Mouse (Mus musculus): ENCODE results near the gene Cisd1. TPM values are rescaled to one million over a fixed set of nuclear protein-coding genes. Genes with fewer than 3 reads are reported as not detected.

Gene Cisd1
- polyA plus RNA-seq, 1 experiment from 2014 or later: 261 TPM

GRCm38 (mm10) chr10:71341290-71341689 is 3.5 kb downstream of the Cisd1 start:
- TF ChIP-seq EP300 (IDR thresholded peaks at IDR 0.05; ENCODE audit: low read depth) (no peak), CTCF (IDR thresholded peaks at IDR 0.05; ENCODE audit: low read depth) (no peak)
- peak overlapping the region; percentile 97 for H3K27ac ChIP-seq (ENCODE audit: low read depth)
- 90% methylated on average over 9 of the region's 9 CpGs for WGBS (ENCODE audit: insufficient replicate concordance)

GRCm38 (mm10) chr10:71340195-71340594 is 4.6 kb downstream of the Cisd1 start:
- peaks cover 8% of the 10 kb centered on the region for H3K36me3 ChIP-seq (replicated peaks; ENCODE audit: insufficient read depth, low read length)
- H3K4me1 ChIP-seq (ENCODE audit: insufficient read depth): peaks cover 21% of the 10 kb centered on the region
- H3K27me3 ChIP-seq (ENCODE audit: insufficient read depth, low read length): no peaks in the 10 kb centered on the region
- no peak overlapping the region for H3K9ac ChIP-seq (replicated peaks)
- 63% methylated on average over 2 of the region's 2 CpGs for WGBS (ENCODE audit: insufficient replicate concordance)
- no peak overlapping the region for H3K4me2 ChIP-seq (ENCODE audit: low read depth, low read length)
- DNase-seq: no peak
- H3K27ac ChIP-seq (ENCODE audit: low read depth): peak overlapping the region; percentile 97
- TF ChIP-seq EP300 (IDR thresholded peaks at IDR 0.05; ENCODE audit: low read depth) (0 out of 2 replicates have a peak, but pooled peaks have one; percentile 34), CTCF (IDR thresholded peaks at IDR 0.05; ENCODE audit: low read depth) (no peak)
- no peaks in the 10 kb centered on the region for H3K9me3 ChIP-seq (ENCODE audit: low read length)
- no peak overlapping the region for H3K4me3 ChIP-seq (ENCODE audit: low read depth, low read length)
- ATAC-seq: peak; percentile 24; the same call in 1 of the 2 replicates

More at GRCm38 (mm10) chr10:71341290-71341689, 3.5 kb downstream of the Cisd1 start:
- H3K27me3 ChIP-seq (ENCODE audit: insufficient read depth, low read length): no peaks in the 10 kb centered on the region
- no peak overlapping the region for H3K9ac ChIP-seq (replicated peaks)
- ATAC-seq (no peak), DNase-seq (no peak)
- H3K4me1 ChIP-seq (ENCODE audit: insufficient read depth): peaks cover 28% of the 10 kb centered on the region
- 0 out of 2 replicates have a peak, but pooled peaks cover 2% of the 10 kb centered on the region for H3K36me3 ChIP-seq (replicated peaks; ENCODE audit: insufficient read depth, low read length)
- no peaks in the 10 kb centered on the region for H3K9me3 ChIP-seq (ENCODE audit: low read length)
- peak overlapping the region; percentile 92 for H3K4me2 ChIP-seq (ENCODE audit: low read depth, low read length)
- H3K4me3 ChIP-seq (ENCODE audit: low read depth, low read length): no peak overlapping the region

- Histone ChIP-seq H3K27ac (ENCODE audit: low read depth) (peak overlapping the region; percentile 97), H3K36me3 (replicated peaks; ENCODE audit: insufficient read depth, low read length) (peaks cover 11% of the 10 kb centered on the region), H3K4me2 (ENCODE audit: low read depth, low read length) (peak overlapping the region; percentile 37; the same call in 1 of the 2 replicates), H3K9me3 (ENCODE audit: low read length) (no peaks in the 10 kb centered on the region), H3K27me3 (ENCODE audit: insufficient read depth, low read length) (no peaks in the 10 kb centered on the region), H3K9ac (replicated peaks) (peak overlapping the region; percentile 10; the same call in 1 of the 2 replicates), H3K4me3 (ENCODE audit: low read depth, low read length) (no peak overlapping the region), H3K4me1 (ENCODE audit: insufficient read depth) (peaks cover 18% of the 10 kb centered on the region)
- DNase-seq (no peak), ATAC-seq (no peak)
- TF ChIP-seq EP300 (IDR thresholded peaks at IDR 0.05; ENCODE audit: low read depth): no peak
- TF ChIP-seq CTCF (IDR thresholded peaks at IDR 0.05; ENCODE audit: low read depth): no peak
- 28% methylated on average over 4 of the region's 4 CpGs for WGBS (ENCODE audit: insufficient replicate concordance)
Observed at GRCm38 (mm10) chr10:71339463-71339862, 5.3 kb downstream of the Cisd1 start.

GRCm38 (mm10) chr10:71338156-71338905 is 6.4 kb downstream of the Cisd1 start:
- Histone ChIP-seq H3K9ac (replicated peaks) (peak overlapping the region; percentile 10; the same call in 1 of the 2 replicates), H3K27ac (ENCODE audit: low read depth) (peak overlapping the region; percentile 97), H3K4me3 (ENCODE audit: low read depth, low read length) (no peak overlapping the region), H3K27me3 (ENCODE audit: insufficient read depth, low read length) (no peaks in the 10 kb centered on the region), H3K9me3 (ENCODE audit: low read length) (no peaks in the 10 kb centered on the region), H3K4me1 (ENCODE audit: insufficient read depth) (peaks cover 18% of the 10 kb centered on the region), H3K36me3 (replicated peaks; ENCODE audit: insufficient read depth, low read length) (peaks cover 19% of the 10 kb centered on the region), H3K4me2 (ENCODE audit: low read depth, low read length) (peak overlapping the region; percentile 37)
- DNase-seq: peak; percentile 65
- no peak for TF ChIP-seq CTCF (IDR thresholded peaks at IDR 0.05; ENCODE audit: low read depth)
- TF ChIP-seq EP300 (IDR thresholded peaks at IDR 0.05; ENCODE audit: low read depth): peak; percentile 47
- peak; percentile 82 for ATAC-seq
- WGBS (ENCODE audit: insufficient replicate concordance): 55% methylated on average over 8 of the region's 8 CpGs

GRCm38 (mm10) chr10:71337733-71338132 is 7.0 kb downstream of the Cisd1 start:
- H3K9me3 ChIP-seq (ENCODE audit: low read length): no peaks in the 10 kb centered on the region
- no peaks in the 10 kb centered on the region for H3K27me3 ChIP-seq (ENCODE audit: insufficient read depth, low read length)
- DNase-seq (no peak), ATAC-seq (peak; percentile 43)
- TF ChIP-seq CTCF (IDR thresholded peaks at IDR 0.05; ENCODE audit: low read depth): no peak
- TF ChIP-seq EP300 (IDR thresholded peaks at IDR 0.05; ENCODE audit: low read depth): no peak; the same call in 1 of the 2 replicates
- no peak overlapping the region for H3K4me3 ChIP-seq (ENCODE audit: low read depth, low read length)
- H3K9ac ChIP-seq (replicated peaks): no peak overlapping the region
- peak overlapping the region; percentile 36 for H3K4me2 ChIP-seq (ENCODE audit: low read depth, low read length)
- WGBS (ENCODE audit: insufficient replicate concordance): 64% methylated on average over 2 of the region's 2 CpGs
- peak overlapping the region; percentile 97 for H3K27ac ChIP-seq (ENCODE audit: low read depth)
- H3K4me1 ChIP-seq (ENCODE audit: insufficient read depth): peaks cover 16% of the 10 kb centered on the region
- H3K36me3 ChIP-seq (replicated peaks; ENCODE audit: insufficient read depth, low read length): peaks cover 21% of the 10 kb centered on the region

- WGBS (ENCODE audit: insufficient replicate concordance): 91% methylated on average over 9 of the region's 9 CpGs
Observed at GRCm38 (mm10) chr10:71332859-71333258, 11.9 kb downstream of the Cisd1 start.

More at GRCm38 (mm10) chr10:71332859-71333258, 11.9 kb downstream of the Cisd1 start:
- H3K9ac ChIP-seq (replicated peaks): no peak overlapping the region
- TF ChIP-seq EP300 (IDR thresholded peaks at IDR 0.05; ENCODE audit: low read depth): no peak
- no peak for TF ChIP-seq CTCF (IDR thresholded peaks at IDR 0.05; ENCODE audit: low read depth)
- no peak overlapping the region for H3K4me3 ChIP-seq (ENCODE audit: low read depth, low read length)
- H3K36me3 ChIP-seq (replicated peaks; ENCODE audit: insufficient read depth, low read length): peaks cover 46% of the 10 kb centered on the region
- ATAC-seq (no peak), DNase-seq (no peak)
- no peaks in the 10 kb centered on the region for H3K9me3 ChIP-seq (ENCODE audit: low read length)
- H3K27me3 ChIP-seq (ENCODE audit: insufficient read depth, low read length): no peaks in the 10 kb centered on the region
- H3K4me2 ChIP-seq (ENCODE audit: low read depth, low read length): no peak overlapping the region
- no peak overlapping the region for H3K27ac ChIP-seq (ENCODE audit: low read depth)
- peaks cover 4% of the 10 kb centered on the region; the same call in 1 of the 2 replicates for H3K4me1 ChIP-seq (ENCODE audit: insufficient read depth)
